Mouse (Mus musculus) kidney, adult 11 months (tissue): ENCODE measurements around the gene Afg1l.

Source experiments
- DNase-seq: peaks from one replicate; pipeline ENCODE4 v3.0.0; 2022

The Afg1l gene

DNA sequence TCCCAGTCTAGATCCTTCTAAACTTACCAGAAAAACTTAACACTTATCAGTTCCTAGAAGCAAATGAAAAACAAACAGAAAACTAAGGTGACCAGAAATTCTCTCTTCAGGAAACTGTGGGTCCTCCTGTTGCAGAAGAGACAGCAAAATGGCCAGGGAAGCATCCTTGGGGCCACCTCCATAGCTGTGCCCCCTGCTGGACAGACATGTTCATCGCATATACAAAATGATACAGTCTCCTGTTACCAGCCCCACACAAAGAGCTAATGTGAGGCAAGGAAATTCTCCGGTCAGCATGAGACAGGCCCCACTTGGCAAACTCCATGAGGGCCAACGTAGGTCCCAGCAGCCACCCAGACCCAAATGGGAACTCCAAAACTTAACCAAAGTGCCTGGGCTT is 122.4 kb downstream of the Afg1l start:
- DNase-seq, result no peak

DNA sequence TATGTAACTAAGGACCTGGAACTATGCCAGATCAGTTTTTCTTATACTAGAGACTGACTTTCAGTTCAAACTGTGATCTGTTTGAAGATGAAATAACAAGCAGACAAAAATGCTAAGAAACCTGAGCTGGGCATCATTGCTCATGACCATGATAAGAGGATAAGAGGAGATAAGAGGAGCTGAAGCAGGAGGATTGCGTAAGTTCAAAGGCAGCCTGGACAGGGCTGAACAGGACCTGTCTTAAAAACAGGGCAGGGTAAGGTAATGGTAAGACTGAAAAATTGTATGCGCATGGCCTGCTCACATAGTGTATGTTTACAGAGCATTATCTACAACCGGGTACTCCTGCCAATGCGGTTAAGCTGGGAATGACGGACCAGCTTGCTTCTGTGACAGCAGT is 130.4 kb downstream of the Afg1l start:
- DNase-seq, result no peak

- DNase-seq, result no peak
Observed at GRCm38 (mm10) chr10:42347127-42347526, 131.2 kb downstream of the Afg1l start.

DNA sequence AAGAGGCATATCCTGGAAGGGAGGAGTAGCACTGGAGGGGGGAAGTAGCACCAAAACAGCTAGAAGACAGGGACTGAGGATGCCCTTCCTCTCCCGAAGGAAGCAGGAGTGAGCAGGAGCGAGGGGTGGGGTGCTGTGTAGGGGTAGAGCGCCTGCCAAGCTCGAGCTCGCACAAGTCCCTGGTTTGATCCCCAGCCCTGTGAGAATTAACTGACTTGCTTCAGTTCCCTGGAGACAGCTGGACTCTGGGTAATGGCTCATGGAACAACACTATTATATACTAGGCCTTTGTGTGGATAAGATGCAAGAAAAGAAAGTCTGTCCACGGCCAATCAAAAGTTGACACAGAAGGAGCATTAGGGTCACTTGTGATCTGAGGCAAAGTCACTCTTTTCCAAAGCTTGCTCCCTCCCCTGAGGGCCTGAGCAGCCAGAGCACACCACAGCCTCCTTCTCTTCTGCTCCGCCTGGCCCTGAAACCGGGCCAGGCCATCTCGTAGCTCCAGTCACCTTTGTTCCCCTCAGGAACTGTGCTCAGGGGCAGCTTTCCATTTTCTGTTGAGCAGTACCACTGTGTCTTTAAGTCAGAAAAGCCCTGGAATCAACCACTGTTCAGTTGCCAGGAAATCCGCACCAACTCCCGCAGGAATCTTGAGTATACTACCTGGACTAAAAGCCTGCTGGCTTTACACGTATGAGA is 132.0 kb downstream of the Afg1l start:
- no peak for DNase-seq

GRCm38 (mm10) chr10:42342714-42343113 is 135.7 kb downstream of the Afg1l start:
- DNase-seq, result no peak

DNA sequence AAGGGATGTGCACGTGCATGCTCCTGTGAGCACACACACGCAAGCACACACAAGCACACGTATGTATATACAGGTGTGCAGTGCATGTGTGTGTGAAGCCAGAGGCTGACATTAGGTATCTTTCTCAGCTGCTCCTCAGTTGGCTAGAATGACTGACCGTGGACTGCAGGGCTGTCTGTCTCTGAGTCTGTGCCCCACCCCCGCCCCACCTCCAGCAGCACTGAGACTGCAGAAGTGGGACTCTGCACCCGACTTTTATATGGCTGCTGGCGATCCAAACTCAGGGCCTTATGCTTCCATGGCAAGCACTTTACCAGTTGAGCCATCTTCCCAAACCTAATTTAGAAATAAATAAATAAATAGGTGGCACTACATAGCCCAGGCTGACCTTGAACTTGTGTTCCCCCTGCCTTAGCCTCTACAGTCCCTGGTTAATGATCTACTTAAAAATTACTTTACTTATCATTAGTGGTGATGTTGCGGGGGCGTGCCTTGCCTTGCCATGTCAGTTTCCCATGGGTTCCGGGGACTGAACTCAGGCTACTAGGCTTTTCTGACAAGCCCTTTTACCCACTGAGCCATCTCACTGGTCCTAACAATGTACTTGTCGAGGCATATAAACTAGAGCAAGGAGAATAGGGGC is 136.4 kb downstream of the Afg1l start:
- no peak for DNase-seq

GRCm38 (mm10) chr10:42340426-42340793 is 138.0 kb downstream of the Afg1l start:
- no peak for DNase-seq

GRCm38 (mm10) chr10:42339773-42340425 is 138.5 kb downstream of the Afg1l start:
- DNase-seq, result no peak

- peak; percentile 37 for DNase-seq
Observed at GRCm38 (mm10) chr10:42338456-42338855, 139.9 kb downstream of the Afg1l start.

- no peak for DNase-seq
Observed at GRCm38 (mm10) chr10:42327576-42327975, 150.8 kb downstream of the Afg1l start.

DNA sequence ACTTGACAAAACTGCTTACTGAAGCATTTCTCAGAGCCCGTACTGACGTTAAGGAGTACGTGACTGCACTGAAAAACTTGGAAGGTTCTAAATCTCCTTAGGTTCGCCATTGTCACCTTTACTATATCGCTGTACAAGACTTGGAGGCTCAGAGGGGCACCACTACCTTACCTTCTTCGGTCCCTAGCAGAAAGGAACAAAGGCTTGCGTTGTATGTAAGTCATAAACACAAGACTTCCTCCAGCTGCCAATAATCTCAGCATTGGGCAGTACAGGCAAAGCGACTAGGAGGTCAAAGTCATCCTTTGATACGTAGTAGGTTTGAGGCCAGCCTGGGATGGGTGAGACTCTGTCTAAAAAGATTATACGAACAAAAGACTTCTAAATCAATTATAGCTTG is 153.1 kb downstream of the Afg1l start:
- DNase-seq, result no peak

DNA sequence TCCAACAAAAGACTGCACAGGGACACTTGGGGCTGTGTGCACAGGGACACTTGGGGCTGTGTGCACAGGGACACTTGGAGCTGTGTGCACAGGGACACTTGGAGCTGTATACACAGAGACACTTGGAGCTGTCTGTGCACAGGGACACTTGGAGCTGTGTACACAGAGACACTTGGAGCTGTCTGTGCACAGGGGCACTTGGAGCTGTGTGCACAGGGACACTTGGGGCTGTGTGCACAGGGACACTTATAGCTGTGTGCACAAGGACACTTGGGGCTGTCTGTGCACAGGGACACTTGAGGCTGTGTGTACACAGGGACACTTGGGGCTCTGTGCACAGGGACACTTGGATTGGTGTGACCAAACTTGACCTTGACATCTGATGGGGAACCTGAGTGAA is 154.4 kb downstream of the Afg1l start:
- DNase-seq, result no peak

GRCm38 (mm10) chr10:42313222-42313786 is 165.1 kb downstream of the Afg1l start:
- no peak for DNase-seq

DNA sequence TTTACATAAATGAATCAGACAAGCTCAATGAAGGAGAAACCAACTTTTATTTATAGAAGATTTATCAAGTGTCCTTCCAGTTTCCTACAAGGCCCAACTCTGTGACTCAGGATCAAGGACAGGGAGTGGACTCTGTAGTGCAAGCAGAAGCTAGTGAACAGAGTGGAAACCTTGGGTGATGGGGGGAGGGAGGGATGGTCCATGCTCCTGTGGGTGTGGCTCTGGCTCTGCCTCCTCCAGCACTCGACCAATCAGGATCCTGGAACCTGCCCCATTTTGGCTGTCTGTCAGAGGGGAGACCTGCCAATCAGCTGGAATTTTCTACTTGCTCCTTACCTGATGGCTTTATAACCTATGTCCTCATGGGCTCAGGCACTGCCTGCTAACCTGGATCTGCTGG is 165.8 kb downstream of the Afg1l start:
- no peak for DNase-seq

DNA sequence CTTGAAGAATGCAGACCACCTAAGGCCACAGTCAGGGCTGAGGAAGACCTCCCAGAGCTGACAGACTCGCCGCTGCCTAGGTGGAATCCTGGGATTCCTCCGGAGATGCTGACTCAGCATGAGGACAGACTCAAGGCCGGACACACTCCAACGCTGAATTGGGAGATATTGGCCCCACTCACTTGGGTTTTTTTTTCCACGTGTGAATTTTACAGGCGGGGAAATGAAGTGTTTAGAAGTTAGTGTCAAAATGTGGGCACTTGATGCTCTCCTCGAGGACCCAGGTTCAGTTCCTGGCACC is 169.7 kb downstream of the Afg1l start:
- no peak for DNase-seq

GRCm38 (mm10) chr10:42307980-42308686 is 170.2 kb downstream of the Afg1l start:
- peak; percentile 28 for DNase-seq

DNA sequence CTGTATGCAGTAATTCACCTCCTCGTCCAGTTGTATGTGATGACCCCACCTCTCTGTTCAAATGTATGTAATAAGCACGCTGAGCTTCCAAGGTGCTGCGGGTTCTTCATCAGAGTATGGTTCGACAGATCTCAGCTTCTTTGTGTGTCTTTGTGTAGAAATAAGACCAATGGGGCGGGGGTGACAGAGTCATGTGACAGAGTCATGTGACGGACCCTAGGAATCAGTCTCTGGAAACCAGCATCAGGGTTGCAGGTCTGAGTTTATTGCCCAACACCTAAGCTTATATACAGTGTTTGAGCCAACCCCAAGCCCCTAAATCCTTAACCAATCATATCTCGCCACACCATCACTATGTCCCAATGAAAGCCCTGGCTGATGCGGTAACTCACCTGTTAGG is 171.9 kb downstream of the Afg1l start:
- DNase-seq, result no peak

GRCm38 (mm10) chr10:42300805-42301204 is 177.6 kb downstream of the Afg1l start:
- DNase-seq, result no peak

DNA sequence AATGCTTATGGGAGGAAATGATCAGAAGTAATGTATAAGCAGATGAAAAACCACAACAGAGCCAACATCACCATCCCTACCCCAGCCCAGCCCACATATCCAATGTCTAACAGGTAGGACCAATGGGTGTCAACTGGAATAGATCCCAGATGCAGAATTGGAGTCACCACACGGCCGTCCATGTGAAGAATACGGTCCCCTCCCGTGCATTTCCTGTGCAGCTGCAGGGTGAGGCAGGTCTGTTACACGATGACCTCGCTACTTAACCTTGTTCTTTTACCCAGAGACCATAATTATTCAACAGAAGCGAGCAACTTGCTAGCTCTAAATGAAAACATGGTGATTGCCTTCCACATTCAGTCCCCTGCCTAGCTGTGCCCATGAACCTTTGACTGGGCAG is 178.4 kb downstream of the Afg1l start:
- DNase-seq, result peak; percentile 41

DNA sequence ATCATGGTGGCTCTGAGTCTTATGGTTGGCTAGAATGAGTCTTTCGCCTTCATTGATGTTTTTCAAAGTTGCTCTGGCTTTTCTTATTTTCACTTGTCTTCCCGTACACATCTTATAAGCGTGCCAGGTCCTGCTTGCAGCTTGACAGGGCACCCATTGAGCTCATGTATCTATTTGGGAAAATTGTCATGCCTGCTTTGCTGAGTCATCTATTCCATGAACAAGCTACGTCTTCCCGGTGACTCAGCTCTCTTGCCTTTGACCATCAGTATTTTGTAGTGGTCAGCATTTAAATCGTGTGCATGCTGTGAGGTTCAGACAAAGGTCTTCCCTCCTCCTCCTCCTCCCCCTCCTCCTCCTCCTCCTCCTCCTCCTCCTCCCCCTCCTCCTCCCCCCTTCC is 178.9 kb downstream of the Afg1l start:
- DNase-seq, result no peak

GRCm38 (mm10) chr10:42297954-42298353 is 180.4 kb downstream of the Afg1l start:
- DNase-seq, result no peak

GRCm38 (mm10) chr10:42297109-42297508 is 181.3 kb downstream of the Afg1l start:
- DNase-seq, result no peak

GRCm38 (mm10) chr10:42296559-42296958 is 181.8 kb downstream of the Afg1l start:
- no peak for DNase-seq

GRCm38 (mm10) chr10:42295028-42295427 is 183.3 kb downstream of the Afg1l start:
- no peak for DNase-seq
